Mouse (Mus musculus): ENCODE data around the gene Acin1. TPM values are rescaled to one million over a fixed set of nuclear protein-coding genes. Genes with fewer than 3 reads are reported as not detected.

Gene Acin1
- total RNA-seq, 1 experiment from 2014 or later = 387 TPM

DNA sequence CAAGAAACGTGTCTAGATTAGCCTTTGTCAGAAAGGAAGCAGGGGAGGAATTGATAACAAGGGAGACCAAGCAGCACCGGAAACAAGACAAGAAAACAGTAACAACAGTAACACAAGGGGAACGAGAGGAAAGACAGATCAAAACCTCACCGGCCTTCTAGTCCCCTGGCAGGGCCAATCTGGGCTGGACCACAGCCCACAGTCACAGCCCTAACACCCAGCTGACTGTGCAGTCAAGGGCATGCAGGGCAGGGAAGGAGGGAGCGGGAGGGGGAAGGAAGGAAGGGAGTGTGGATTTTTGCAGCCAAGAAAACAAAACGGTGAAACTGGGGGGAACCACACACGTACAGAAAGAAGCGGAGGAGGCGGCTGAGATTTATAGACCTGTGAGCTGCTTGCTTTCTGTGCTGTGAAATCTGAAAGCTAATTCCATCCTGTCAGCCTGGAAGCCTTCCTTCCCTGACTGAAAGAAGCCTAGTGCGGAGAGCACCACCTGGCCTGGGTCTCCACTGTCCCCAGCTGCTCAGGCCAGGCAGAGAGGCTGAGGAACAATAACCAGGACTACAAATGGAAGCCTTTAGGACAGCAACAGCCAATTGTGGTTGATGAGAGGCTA, 94.3 kb downstream of the Acin1 start:
- ATAC-seq (ENCODE audit: extremely low read depth, insufficient number of reproducible peaks, low FRiP score, poor library complexity, severe bottlenecking) = no peak

Other genes with a start within 250 kb of the Acin1 start
- gene Lrp10, start 222.8 kb downstream of the Acin1 start, total RNA-seq (2017) = 69.1 and 100 TPM in 2 replicates
- 0.61 and 0.93 TPM in 2 replicates for gene Rem2, start 210.8 kb downstream of the Acin1 start, total RNA-seq (2017)
- 13.3 and 18.4 TPM in 2 replicates for gene Prmt5, start 169.4 kb downstream of the Acin1 start, total RNA-seq (2017)
- 20.0 and 20.7 TPM in 2 replicates for gene Haus4, start 132.3 kb downstream of the Acin1 start, total RNA-seq (2017)
- gene Ajuba, start 109.4 kb downstream of the Acin1 start, total RNA-seq (2017) = 0.12 and 0.25 TPM in 2 replicates
- 2.1 and 4.5 TPM in 2 replicates for gene 4931414P19Rik, start 80.9 kb downstream of the Acin1 start, total RNA-seq (2017)
- gene Psmb5, start 68.9 kb downstream of the Acin1 start, total RNA-seq (2017) = 24.0 and 29.1 TPM in 2 replicates
- gene Psmb11, start 65.5 kb downstream of the Acin1 start, total RNA-seq (2017) = 0.12 TPM in 1 of 2 replicates, not detected in the other
- gene Gm17606, start 46.0 kb downstream of the Acin1 start, total RNA-seq (2017) = not detected in 2 replicates
- 1.5 and 2.5 TPM in 2 replicates for gene Cdh24, start 45.6 kb downstream of the Acin1 start, total RNA-seq (2017)
- 24.8 and 28.1 TPM in 2 replicates for gene 1700123O20Rik, start 715 bp downstream of the Acin1 start, total RNA-seq (2017)
- not detected in 2 replicates for gene Gm29776, start 11.9 kb upstream of the Acin1 start, total RNA-seq (2017)
- 9.1 and 9.2 TPM in 2 replicates for gene Cebpe, start 25.2 kb upstream of the Acin1 start, total RNA-seq (2017)
- 0.49 and 0.81 TPM in 2 replicates for gene Slc7a8, start 95.0 kb upstream of the Acin1 start, total RNA-seq (2017)
- gene Rnf212b, start 127.2 kb upstream of the Acin1 start, total RNA-seq (2017) = not detected in 2 replicates
- gene Homez, start 184.0 kb upstream of the Acin1 start, total RNA-seq (2017) = 9.2 and 9.7 TPM in 2 replicates
- 0.47 TPM in 1 of 2 replicates, not detected in the other for gene Ppp1r3e, start 190.6 kb upstream of the Acin1 start, total RNA-seq (2017)
- 3.6 and 6.6 TPM in 2 replicates for gene Bcl2l2, start 196.4 kb upstream of the Acin1 start, total RNA-seq (2017)
- not detected in 2 replicates for gene Gm20521, start 196.5 kb upstream of the Acin1 start, total RNA-seq (2017)
- 198 and 209 TPM in 2 replicates for gene Pabpn1, start 205.6 kb upstream of the Acin1 start, total RNA-seq (2017)
- gene Slc22a17, start 226.2 kb upstream of the Acin1 start, total RNA-seq (2017) = 0.25 and 0.47 TPM in 2 replicates
- not detected in 2 replicates for gene Efs, start 239.2 kb upstream of the Acin1 start, total RNA-seq (2017)
- not detected in 2 replicates for gene Il25, start 245.8 kb upstream of the Acin1 start, total RNA-seq (2017)
- gene Cmtm5, start 249.3 kb upstream of the Acin1 start, total RNA-seq (2017) = not detected in 2 replicates